ENCODE assay signal across 9 mouse cellular contexts in genomic region chrX:37144954-37145353, GRCm38 (mm10). TPM values are rescaled to one million over a fixed set of nuclear protein-coding genes. Genes with fewer than 3 reads are reported as not detected.
DNase-seq lines count a peak whose midpoint lies in the region; ATAC-seq and TF ChIP-seq lines count a peak whose summit lies in the region.
"Had no signal": no experiment of that assay in that cellular context is flagged by ENCODE, and none has a peak within 500 bp of the region (broad histone marks: within the 10 kb centered on the region; RNA-seq: fewer than 3 reads in every experiment).

No protein-coding gene starts in this region.

- 93% methylated on average over 2 of the region's 2 CpGs for WGBS in embryonic facial prominence, embryonic 14.5 days
- WGBS in forebrain, embryonic 10.5 days, result 89% methylated on average over 2 of the region's 2 CpGs

- peak; percentile 19 for DNase-seq in left cerebral cortex, postnatal 4 days
- no peak for DNase-seq in left cerebral cortex, adult 18-20 months (ENCODE audit: low spot score in 2 of 2)
- DNase-seq in G1E (ENCODE audit: low spot score), result no peak
- DNase-seq in embryonic facial prominence, embryonic 14.5 days (ENCODE audit: low spot score), result peak; percentile 10
- peak; percentile 15 for DNase-seq in retina, embryonic 14.5 days (ENCODE audit: low spot score)
- DNase-seq in layer of hippocampus, postnatal 14 days (ENCODE audit: low spot score in 2 of 2), result no peak
- DNase-seq in cerebellum, adult 9-10 months, result no peak
- no peak for DNase-seq in forebrain, embryonic 10.5 days (ENCODE audit: extremely low spot score, low spot score)

- no peak for TF ChIP-seq CTCF in G1E (IDR thresholded peaks at IDR 0.05; ENCODE audit: low read depth, low read length)

- H3K4me1 ChIP-seq in G1E (ENCODE audit: insufficient read depth, low read depth, low read length), result no peaks in the 10 kb centered on the region
- H3K4me1 ChIP-seq in embryonic facial prominence, embryonic 14.5 days (ENCODE audit: control insufficient read depth, insufficient read depth, low read length), result no peaks in the 10 kb centered on the region
- no peaks in the 10 kb centered on the region for H3K4me1 ChIP-seq in forebrain, embryonic 10.5 days

- no peaks in the 10 kb centered on the region for H3K27me3 ChIP-seq in G1E (ENCODE audit: insufficient read depth, low read length)
- no peaks in the 10 kb centered on the region for H3K27me3 ChIP-seq in embryonic facial prominence, embryonic 14.5 days (replicated peaks; ENCODE audit: control insufficient read depth, insufficient read depth, low read length)
- no peaks in the 10 kb centered on the region for H3K27me3 ChIP-seq in forebrain, embryonic 10.5 days (ENCODE audit: poor library complexity, severe bottlenecking)

- H3K36me3 ChIP-seq in G1E (replicated peaks), result peaks cover 56% of the 10 kb centered on the region
- peaks cover 26% of the 10 kb centered on the region; the same call in 1 of the 2 replicates for H3K36me3 ChIP-seq in embryonic facial prominence, embryonic 14.5 days (ENCODE audit: control insufficient read depth, insufficient read depth, low read length)
- H3K36me3 ChIP-seq in forebrain, embryonic 10.5 days (replicated peaks), result peaks cover 49% of the 10 kb centered on the region

- H3K9ac ChIP-seq in embryonic facial prominence, embryonic 14.5 days (ENCODE audit: low read depth, low read length), result no peak overlapping the region

- H3K4me3 ChIP-seq in G1E (ENCODE audit: low read depth, low read length), result no peak overlapping the region
- no peak overlapping the region for H3K4me3 ChIP-seq in embryonic facial prominence, embryonic 14.5 days (ENCODE audit: low read depth, low read length)
- H3K4me3 ChIP-seq in forebrain, embryonic 10.5 days, result no peak overlapping the region

- H3K9me3 ChIP-seq in G1E (replicated peaks), result no peaks in the 10 kb centered on the region
- no peaks in the 10 kb centered on the region for H3K9me3 ChIP-seq in embryonic facial prominence, embryonic 14.5 days (ENCODE audit: control insufficient read depth, low read length)
- no peaks in the 10 kb centered on the region for H3K9me3 ChIP-seq in forebrain, embryonic 10.5 days

- H3K27ac ChIP-seq in embryonic facial prominence, embryonic 14.5 days (replicated peaks; ENCODE audit: low read depth, low read length), result no peak overlapping the region
- H3K27ac ChIP-seq in forebrain, embryonic 10.5 days, result no peak overlapping the region

- peak; percentile 49 for ATAC-seq in G1E (ENCODE audit: extremely low read depth, insufficient number of reproducible peaks, low FRiP score, poor library complexity, severe bottlenecking)
- ATAC-seq in embryonic facial prominence, embryonic 14.5 days (ENCODE audit: low read depth), result no peak

- intact Hi-C loops in left cerebral cortex, postnatal 4 days (cut with DNase I), result no loop called here

- H3K4me2 ChIP-seq in embryonic facial prominence, embryonic 14.5 days (ENCODE audit: low read depth, low read length), result no peak overlapping the region

RNA-seq across cellular contexts. Expression of gene Nkap, which starts 18.4 kb away (rescaled TPM):
- 10 to 100 TPM; 19.8 to 25.8 TPM for total RNA-seq in left cerebral cortex, postnatal 4 days (2021)
- total RNA-seq in left cerebral cortex, adult 18-20 months (2021), result 10 to 100 TPM; 11.9 to 14.1 TPM
- total RNA-seq in G1E (2014; fragmentation: Nextera tagmentation) (48.7 and 52.5 TPM in 2 replicates), G1E (2017) (27.5 and 38.5 TPM in 2 replicates)
- polyA plus RNA-seq in G1E (2012), result 10.3 and 10.7 TPM in 2 replicates
- polyA plus RNA-seq in embryonic facial prominence, embryonic 14.5 days (2014; fragmentation: Nextera tagmentation; extraction: Ambion mirVana), result 12.6 and 13.2 TPM in 2 replicates
- 10 to 100 TPM; 13.0 to 15.5 TPM for total RNA-seq in layer of hippocampus, postnatal 14 days (2021)
- 19.6 and 21.2 TPM in 2 replicates for polyA plus RNA-seq in forebrain, embryonic 10.5 days (2016; fragmentation: Nextera tagmentation; extraction: Ambion mirVana)

RNA-seq across cellular contexts. Expression of gene Akap14, which starts 23.7 kb away (rescaled TPM):
- under 1 TPM in 1 of 2 experiments, not detected in 1; 0.20 TPM for total RNA-seq in left cerebral cortex, postnatal 4 days (2021)
- total RNA-seq in left cerebral cortex, adult 18-20 months (2021), result not detected
- total RNA-seq in G1E (2014; fragmentation: Nextera tagmentation), result not detected in 2 replicates
- total RNA-seq in G1E (2017), result 0.06 TPM in 1 of 2 replicates, not detected in the other
- polyA plus RNA-seq in G1E (2012), result not detected in 2 replicates
- polyA plus RNA-seq in embryonic facial prominence, embryonic 14.5 days (2014; fragmentation: Nextera tagmentation; extraction: Ambion mirVana), result 0.26 and 0.82 TPM in 2 replicates
- total RNA-seq in layer of hippocampus, postnatal 14 days (2021), result under 1 TPM in 1 of 2 experiments, not detected in 1; 0.18 TPM
- 0.09 and 0.17 TPM in 2 replicates for polyA plus RNA-seq in forebrain, embryonic 10.5 days (2016; fragmentation: Nextera tagmentation; extraction: Ambion mirVana)
- total RNA-seq: left cerebral cortex, postnatal 10 days had no signal

RNA-seq across cellular contexts. Expression of gene Upf3b, which starts 34.8 kb away (rescaled TPM):
- 10 to 100 TPM; 23.2 to 27.6 TPM for total RNA-seq in left cerebral cortex, postnatal 4 days (2021)
- total RNA-seq in left cerebral cortex, adult 18-20 months (2021), result 10 to 100 TPM; 17.4 to 18.1 TPM
- total RNA-seq in G1E (2014; fragmentation: Nextera tagmentation), result 78.1 and 90.1 TPM in 2 replicates
- 30.5 and 43.4 TPM in 2 replicates for total RNA-seq in G1E (2017)
- 5.2 and 13.3 TPM in 2 replicates for polyA plus RNA-seq in G1E (2012)
- 12.2 and 13.4 TPM in 2 replicates for polyA plus RNA-seq in embryonic facial prominence, embryonic 14.5 days (2014; fragmentation: Nextera tagmentation; extraction: Ambion mirVana)
- 10 to 100 TPM; 19.1 to 19.3 TPM for total RNA-seq in layer of hippocampus, postnatal 14 days (2021)
- polyA plus RNA-seq in forebrain, embryonic 10.5 days (2016; fragmentation: Nextera tagmentation; extraction: Ambion mirVana), result 23.7 and 23.9 TPM in 2 replicates

RNA-seq across cellular contexts. Expression of gene Ndufa1, which starts 46.0 kb away (rescaled TPM):
- total RNA-seq in left cerebral cortex, postnatal 4 days (2021), result 100 to 1,000 TPM; 159 to 172 TPM
- total RNA-seq in left cerebral cortex, adult 18-20 months (2021), result 100 to 1,000 TPM; 189 to 199 TPM
- total RNA-seq in G1E (2014; fragmentation: Nextera tagmentation) (40.3 and 48.1 TPM in 2 replicates), G1E (2017) (249 and 282 TPM in 2 replicates)
- polyA plus RNA-seq in G1E (2012), result 247 and 351 TPM in 2 replicates
- 469 and 531 TPM in 2 replicates for polyA plus RNA-seq in embryonic facial prominence, embryonic 14.5 days (2014; fragmentation: Nextera tagmentation; extraction: Ambion mirVana)
- 100 to 1,000 TPM; 257 to 290 TPM for total RNA-seq in layer of hippocampus, postnatal 14 days (2021)
- polyA plus RNA-seq in forebrain, embryonic 10.5 days (2016; fragmentation: Nextera tagmentation; extraction: Ambion mirVana), result 376 and 385 TPM in 2 replicates

RNA-seq across cellular contexts. Expression of gene Rnf113a1, which starts 46.1 kb away (rescaled TPM):
- 1 to 10 TPM; 8.8 to 9.0 TPM for total RNA-seq in left cerebral cortex, postnatal 4 days (2021)
- 1 to 10 TPM; 7.5 to 8.7 TPM for total RNA-seq in left cerebral cortex, adult 18-20 months (2021)
- total RNA-seq in G1E (2014; fragmentation: Nextera tagmentation), result 3.9 and 5.0 TPM in 2 replicates
- 4.5 and 8.7 TPM in 2 replicates for total RNA-seq in G1E (2017)
- 7.8 and 8.2 TPM in 2 replicates for polyA plus RNA-seq in G1E (2012)
- polyA plus RNA-seq in embryonic facial prominence, embryonic 14.5 days (2014; fragmentation: Nextera tagmentation; extraction: Ambion mirVana), result 8.8 and 9.9 TPM in 2 replicates
- total RNA-seq in layer of hippocampus, postnatal 14 days (2021), result 1 to 10 TPM; 7.4 to 8.3 TPM
- 11.2 and 12.9 TPM in 2 replicates for polyA plus RNA-seq in forebrain, embryonic 10.5 days (2016; fragmentation: Nextera tagmentation; extraction: Ambion mirVana)

Comparison
In these comparisons a context has a peak if more than half of its experiments do, and no peak if none do; other contexts are left out.
1. DNase-seq: peak in left cerebral cortex, postnatal 4 days (single experiment), embryonic facial prominence, embryonic 14.5 days (single experiment) and retina, embryonic 14.5 days (single experiment); none in left cerebral cortex, adult 18-20 months (0 of 2), G1E (single experiment), layer of hippocampus, postnatal 14 days (0 of 2), cerebellum, adult 9-10 months (single experiment) and forebrain, embryonic 10.5 days (single experiment).